Mouse (Mus musculus) embryo, embryonic 9.5 days (tissue): ENCODE data around the gene Cmip.

Experiments
- DNase-seq: peaks from one replicate; pipeline ENCODE4 v3.0.0-alpha.2; 2017; ENCODE audit errors: extremely low spot score

Cmip gene

DNA sequence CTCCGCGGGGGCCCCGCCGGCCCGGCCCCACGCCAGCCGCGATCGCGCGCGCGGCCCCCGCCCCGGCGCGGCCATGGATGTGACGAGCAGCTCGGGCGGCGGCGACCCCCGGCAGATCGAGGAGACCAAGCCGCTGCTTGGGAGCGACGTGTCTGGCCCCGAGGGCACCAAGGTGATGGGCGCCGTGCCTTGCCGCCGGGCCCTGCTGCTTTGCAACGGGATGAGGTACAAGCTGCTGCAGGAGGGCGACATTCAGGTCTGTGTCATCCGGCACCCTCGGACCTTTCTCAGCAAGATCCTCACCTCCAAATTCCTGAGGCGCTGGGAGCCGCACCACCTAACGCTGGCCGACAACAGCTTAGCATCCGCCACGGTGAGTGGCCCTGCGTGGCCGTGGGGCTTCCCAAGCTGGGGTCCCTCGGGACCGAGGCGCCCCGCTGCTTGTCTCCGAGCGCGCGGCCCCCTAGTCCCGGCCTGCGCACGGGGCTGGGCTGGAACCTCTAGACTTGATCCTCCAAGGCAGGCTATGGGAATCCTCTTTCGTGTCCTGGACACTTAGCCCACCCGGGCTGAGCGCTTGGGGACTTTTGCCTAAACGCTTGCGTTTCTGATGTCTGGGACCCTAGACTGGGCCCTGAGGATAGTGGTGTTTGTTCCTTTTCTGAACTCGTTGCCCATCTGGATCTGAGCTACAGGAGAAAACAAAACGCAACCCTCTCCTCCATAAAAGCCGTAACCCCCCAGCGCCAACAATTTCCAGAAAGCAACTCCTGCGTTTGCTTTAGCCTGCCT, at the start of gene Cmip:
Gene Cmip, plus strand, starts transcription at position 36 of the 792 bp plus-strand sequence.
- peak; percentile 60 for DNase-seq

DNA sequence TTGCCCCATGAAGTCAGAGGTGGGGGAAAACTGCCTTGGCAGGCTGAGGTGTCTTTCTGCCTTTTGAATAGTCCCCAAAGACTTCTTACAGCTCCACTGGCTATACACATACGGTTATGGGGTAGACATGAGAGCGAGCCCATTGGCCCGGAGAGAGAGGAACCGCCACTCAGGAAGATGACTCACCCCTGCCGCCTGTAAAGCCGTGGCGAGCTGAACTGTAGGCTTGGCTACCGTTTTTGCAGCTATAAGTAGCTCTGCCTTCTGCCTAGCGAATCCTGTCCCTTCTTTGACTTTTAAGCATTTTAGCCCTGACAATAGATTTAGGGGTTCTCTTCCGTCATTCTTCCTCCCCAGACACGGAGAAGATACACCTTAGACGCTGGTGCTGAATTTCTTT, 47.7 kb upstream of the Cmip start:
- no peak for DNase-seq

DNA sequence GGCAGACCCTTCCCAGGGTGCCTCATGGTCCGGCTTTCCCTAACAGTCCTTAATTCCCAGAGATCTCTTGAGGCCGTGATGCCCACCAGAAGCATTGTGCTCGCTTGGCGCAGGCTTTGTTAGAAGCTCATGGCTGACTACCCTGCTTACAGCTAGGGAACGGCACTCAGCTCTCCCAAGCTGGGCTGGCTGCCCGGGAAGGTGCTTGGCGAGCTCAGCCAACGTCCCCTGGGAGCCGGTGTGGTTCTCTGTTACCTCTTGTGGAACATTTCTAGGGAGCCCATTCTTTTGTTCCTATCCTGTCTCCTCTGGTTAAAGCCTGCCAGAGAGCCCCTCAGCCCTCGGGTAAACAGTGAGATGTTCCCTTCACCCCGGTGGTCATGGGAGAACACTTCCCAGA, 44.8 kb upstream of the Cmip start:
- no peak for DNase-seq

DNA sequence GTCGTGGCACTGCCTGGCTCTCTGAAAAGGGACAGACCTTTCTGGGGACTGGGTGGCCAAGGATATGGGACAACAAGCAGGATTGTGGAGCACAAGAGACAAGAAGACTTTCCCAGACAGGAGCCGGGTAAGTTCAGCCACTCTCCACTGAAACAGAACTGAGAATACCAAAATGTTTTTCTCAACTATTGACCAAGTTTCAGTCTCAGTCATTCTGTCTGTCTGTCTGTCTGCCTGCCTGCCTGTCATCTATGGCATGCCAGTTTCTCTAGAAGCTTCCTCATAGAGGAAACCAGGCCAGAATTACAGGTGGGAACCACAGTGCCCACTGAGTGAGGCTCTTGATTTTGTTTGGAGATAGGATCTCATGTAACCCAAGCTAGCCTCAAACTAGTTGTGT, 39.1 kb upstream of the Cmip start:
- DNase-seq, result no peak

DNA sequence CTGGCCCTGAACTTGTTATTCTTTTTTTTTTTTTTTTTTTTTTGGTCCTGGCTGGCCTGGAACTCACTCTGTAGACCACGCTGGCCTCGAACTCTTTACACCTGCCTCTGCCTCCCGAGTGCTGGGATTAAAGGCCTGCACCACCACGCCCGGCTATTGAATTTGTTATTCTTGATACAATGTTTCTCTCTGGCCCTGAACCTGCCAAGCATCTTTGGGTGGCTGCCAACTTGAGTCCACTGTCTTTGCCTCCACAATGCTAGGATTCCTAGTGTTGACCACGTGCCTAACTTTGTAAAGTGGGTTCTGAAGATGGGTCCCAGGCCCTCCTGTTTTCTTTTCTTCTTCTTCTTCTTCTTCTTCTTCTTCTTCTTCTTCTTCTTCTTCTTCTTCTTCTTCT, 34.5 kb upstream of the Cmip start:
- DNase-seq, result no peak

DNA sequence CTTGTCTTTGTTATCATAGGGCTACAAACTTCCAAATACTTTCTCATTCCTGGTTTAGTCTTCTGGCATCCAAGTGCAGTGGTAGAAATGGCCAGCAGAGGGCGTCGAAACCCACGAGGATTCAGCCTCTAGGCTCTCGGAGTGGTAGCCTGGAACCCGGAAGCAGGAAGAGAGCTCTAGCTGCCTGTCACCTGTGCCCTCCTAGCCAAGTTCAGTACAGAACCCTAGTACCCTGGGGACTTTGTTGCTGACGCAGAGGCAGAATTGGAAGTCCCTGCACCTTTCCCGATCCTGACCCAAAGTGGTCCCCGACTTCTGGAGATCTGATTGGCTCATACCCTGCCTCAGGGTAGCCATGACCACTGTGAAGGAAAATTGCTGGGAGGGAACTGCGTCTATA, 32.2 kb upstream of the Cmip start:
- DNase-seq, result peak; percentile 82

DNA sequence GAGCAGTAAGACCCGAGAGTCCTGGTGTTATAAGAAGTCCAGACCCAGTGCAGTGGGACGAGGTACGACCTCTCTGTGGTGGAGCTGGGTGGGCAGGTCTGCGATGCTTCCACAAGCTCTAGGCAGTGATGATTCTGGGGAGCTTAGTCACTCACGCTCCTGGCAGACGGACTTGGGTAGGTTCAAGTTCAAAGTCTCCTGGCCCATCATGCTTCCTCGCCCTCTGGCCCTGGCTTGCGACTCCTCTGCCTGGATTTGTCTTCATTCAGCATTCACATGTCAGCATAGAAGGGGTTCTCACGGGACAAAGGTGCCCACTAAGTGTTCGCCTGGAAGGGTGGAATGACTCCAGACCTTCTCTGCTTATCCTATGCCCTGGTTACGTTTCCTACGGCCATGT, 30.6 kb upstream of the Cmip start:
- DNase-seq, result no peak

DNA sequence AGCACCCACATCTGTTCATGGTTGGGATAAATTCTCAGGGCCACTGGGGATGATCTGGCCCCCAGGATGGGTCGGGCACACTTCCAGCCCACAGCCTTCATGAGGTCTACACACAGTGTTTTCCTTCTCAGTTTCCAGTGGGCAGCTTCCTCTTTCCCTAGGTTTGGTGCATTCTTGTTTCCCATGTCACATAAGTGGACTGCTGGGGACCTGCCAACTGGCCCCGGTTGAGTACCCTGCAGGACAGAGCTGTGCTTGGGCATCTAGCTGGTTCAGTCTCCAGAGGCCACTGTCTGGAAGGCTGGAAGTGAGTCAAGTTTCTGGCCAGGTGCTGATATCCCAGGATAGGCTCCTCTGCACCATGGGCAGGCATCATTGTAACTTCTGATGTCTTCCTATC, 29.5 kb upstream of the Cmip start:
- DNase-seq, result no peak

DNA sequence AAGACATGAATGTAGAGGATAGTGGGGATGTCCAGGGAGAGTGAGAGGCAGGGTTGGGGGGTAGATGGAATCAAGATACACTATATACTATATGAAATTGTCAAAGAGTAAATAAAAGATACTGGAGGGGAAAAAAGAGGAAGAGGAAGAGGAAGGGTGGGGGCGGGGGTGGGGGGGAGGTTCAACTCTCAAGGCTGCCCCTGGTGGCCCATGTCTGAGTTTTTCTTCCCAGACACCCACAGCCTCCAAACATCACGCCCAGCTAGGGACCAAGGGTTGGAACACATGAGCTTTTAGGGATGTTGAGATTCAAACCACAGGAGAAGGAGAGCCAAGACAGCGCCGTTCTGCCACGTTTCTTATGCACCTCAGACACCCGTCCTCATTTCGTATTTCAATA, 23.7 kb upstream of the Cmip start:
- no peak for DNase-seq

DNA sequence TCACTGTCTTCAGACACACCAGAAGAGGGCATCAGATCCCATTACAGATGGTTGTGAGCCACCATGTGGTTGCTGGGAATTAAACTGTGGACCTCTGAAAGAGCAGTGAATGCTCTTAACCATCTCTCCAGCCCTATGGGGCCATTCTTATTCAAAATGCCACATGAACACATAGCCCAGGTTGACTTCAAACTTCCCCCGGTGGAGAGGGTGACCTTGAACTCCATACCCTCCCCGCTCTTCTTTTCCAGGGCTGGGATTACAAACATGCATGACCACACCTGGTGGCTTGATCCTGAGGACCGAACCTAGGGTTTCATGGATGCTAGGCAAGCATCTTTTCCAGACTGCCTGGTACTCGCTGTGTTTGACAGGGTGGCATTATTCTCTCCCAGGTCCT, 20.3 kb upstream of the Cmip start:
- DNase-seq, result no peak

DNA sequence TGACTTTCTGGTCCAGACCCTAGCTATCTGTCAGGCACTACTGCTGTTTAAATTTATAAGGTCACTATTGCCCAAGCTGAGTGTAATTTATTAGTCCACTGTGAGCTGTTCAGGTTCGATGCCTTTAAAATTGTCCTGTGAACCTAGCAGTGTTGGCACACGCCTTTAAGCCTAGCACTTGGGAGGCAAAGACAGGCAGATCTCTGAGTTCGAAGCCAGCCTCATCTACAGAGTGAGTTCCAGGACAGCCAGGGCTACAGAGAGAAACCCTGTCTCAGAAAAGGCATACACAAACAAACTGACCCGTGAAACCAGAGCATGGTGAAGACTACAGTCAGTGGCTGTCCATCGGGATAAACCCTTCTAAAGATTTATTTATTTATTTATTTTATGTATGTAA, 16.5 kb upstream of the Cmip start:
- no peak for DNase-seq

DNA sequence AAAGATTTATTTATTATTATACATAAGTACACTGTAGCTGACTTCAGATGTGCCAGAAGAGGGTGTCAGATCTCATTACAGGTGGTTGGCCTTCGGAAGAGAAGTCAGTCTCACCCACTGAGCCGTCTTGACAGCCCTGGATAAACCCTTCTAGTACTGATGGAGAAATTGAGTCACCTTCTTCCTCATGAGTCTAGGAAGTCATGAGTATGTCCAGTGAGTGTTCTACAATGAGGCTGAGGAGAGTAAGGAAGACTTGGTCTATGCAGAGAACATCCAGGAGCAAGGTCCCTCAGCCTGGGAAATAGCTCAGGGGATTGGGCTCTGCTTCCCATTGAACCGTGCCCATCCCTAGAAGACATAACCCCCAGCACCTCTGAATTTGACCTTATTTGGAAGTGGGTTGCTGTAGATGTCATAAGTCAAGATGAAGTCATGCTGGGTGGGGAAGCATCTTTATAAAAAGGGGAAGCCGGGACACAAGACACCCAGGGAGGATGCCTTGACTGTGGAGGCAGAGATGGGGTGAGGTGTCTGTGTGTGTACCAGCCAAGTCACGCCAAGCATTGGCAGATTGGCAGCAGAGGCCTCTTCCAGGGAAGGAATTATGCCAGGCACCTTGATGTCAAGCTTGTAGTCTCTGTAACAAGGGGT, 15.9 kb upstream of the Cmip start:
- no peak for DNase-seq

DNA sequence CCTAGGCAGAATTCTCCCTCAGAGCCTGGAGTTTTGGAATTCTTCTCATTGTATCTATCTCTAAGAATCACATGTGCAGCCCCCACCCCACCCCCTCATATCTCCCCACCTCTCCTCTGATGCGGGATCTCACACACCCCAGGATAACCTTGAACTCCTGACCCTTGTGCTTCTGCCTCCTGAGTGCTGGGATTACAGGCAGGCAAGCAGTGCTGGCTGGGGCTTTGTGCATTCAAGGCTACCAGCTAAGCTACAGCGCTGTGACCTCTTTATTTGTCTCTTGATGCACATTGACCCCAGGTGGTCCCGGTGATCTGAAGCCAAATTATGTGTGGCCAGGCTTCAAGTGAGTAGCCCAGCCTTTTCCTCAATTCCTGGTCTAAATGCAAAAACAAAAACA, 15.0 kb upstream of the Cmip start:
- no peak for DNase-seq

DNA sequence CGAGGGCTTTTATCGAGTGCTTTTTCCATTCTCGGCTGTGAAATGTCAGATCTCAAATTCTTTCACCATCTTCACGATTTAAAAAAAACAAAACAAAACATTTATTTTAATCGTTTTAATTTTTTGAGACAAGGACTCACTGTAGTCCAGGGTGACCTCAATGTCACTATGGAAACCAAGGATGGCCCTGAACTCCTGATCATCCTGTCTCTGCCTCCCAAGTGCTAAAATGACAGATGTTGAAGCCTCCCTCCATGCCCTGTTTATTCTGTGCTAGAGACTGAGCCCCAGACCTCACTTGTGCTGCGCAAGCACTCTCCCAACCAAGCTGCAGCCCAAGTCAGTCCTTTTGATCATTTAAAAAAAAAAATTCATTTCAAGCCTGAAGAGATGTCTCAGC, 14.6 kb upstream of the Cmip start:
- no peak for DNase-seq

DNA sequence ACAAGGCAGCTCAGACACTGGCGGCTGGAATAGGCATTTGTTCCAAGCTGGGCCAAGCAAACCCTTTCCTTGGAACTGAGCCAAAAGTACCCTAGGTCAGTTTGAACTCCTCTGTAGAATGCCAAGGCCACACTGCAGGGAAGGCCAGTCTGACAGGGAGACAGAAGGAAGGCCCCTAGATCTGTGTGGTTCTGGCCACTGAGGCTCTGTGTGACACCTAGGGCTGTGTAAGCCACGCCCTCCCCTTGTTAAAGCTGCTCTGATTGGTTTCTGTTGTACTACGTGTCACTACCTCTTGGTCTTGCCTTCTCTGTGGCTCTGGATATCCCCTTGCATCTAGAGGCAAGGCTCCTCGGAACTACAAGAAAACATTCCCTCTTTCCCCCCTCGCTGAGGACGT, 12.3 kb upstream of the Cmip start:
- DNase-seq, result no peak

DNA sequence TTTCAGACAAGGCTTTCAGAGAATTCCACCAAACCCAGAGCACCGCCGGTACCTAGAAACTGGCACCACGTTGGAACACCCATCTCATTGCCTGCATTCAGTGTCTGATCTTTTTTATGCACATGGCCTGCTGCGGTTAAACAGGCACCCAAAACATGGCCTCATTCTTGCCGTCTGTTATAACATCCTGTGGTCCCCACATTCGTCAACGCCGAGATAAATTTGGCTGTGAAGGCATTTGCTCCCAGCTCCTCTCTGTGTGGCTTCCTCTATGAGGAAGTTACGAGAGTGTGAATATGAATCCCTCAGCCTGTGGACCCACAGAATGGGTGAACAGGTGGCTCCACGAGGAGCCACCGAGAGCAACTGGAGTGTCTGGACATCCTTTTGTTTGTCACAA, 8.5 kb upstream of the Cmip start:
- DNase-seq, result no peak

DNA sequence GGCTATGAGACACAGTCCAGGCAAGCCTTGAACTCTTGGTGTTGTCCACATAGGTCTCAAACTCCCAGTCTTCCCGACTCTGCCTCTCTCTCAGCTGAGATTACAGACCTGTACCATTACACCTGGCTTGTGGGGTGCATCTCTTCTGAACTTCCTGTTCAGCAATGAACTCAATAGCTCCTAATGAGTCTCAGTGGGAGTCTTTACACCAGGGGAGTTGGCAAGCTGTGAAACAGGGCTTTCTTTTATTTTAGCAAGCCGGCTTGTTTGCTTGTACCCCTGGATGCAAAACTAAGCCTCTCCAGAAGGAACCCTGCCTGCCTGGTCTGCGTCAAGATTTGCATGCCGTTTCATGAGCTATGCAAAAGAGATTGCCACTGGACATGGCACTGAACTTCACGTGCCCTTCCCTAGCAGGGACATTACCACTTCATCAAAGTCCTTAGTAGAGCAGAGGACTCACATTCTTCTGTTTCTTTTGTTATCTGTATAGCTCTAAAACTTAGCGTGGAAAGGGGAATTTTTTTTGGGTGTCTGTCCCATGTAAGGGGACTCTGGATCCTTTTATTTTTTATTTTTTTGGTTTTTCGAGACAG, 5.7 kb upstream of the Cmip start:
- DNase-seq, result no peak

DNA sequence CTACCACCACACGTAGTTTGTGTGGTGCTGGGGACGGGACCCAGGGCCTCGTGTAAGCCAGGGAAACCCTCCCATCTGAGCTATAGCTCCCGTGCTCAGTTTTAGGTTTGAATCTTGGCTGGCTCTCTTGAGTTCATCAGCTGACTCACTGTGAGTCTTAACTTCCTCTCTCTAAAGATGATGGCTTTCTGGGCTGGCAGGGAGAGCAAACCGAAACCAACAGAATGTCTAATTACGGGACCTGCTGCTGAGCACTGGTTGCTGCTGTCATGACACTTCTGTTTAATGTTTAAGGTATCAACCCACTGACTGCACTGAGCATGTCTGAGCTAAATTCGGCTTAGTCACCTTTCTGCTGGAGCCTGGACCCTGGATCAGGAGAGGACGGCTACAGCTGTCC, 4.2 kb upstream of the Cmip start:
- DNase-seq, result no peak

DNA sequence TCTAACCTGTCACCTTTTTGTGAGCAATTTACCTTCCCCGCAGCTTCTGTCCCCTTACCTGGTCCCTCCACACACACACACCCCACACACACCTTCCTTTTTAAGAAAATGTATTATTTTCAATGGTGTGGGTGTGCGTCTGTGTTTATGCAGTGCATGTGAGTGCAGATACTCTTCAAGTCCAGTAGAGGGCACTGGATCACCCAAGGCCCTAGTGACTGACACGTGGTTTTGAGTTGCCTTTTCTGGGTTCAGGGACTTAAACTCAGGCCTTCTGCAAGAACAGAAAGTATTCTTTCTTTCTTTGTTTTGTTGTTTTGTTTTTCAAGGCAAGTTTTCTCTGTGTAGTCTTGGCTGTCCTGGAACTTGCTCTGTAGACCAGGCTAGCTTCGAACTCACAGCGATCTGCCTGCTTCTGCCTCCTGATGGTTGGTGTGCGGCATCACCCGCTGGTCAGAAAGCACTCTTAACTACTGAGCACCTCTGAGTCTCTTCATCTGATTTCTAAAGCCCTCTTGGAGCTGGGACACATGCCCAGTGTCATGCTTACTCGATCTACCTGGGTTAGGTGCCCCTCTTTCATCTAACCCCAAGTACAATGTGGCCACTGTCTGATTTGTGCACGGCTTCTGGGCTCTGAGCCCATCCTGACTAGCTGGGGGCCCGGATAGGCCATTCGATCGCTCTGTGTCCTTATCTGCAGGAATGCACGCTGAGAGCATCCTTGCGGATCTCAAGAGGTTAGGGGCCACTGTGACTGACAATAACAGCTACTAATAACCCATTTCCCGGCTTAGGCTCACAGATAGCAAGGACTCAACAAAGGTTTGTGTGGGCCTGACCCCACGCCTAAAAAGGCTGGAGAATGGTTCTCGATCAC, 3.2 kb upstream of the Cmip start:
- no peak for DNase-seq

DNA sequence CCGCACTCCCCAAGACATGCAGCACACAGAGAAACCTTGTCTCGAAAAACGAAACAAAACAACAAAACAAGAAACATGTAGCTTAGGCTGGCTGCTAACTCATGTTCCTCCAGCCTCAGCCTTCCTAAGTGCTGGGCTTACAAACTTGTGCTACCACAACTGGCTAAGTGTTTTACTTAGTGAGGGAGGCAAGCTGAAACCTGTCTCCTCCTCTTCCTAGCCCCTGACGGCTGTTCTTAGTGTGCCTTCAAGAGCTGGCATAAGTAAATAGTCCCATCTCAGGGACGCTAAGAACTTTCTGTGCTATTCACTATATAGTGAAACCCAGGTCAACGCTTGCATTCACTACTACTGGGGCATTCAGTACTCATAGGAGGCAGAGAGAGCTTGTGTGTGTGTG, 2.4 kb upstream of the Cmip start:
- DNase-seq, result no peak

DNA sequence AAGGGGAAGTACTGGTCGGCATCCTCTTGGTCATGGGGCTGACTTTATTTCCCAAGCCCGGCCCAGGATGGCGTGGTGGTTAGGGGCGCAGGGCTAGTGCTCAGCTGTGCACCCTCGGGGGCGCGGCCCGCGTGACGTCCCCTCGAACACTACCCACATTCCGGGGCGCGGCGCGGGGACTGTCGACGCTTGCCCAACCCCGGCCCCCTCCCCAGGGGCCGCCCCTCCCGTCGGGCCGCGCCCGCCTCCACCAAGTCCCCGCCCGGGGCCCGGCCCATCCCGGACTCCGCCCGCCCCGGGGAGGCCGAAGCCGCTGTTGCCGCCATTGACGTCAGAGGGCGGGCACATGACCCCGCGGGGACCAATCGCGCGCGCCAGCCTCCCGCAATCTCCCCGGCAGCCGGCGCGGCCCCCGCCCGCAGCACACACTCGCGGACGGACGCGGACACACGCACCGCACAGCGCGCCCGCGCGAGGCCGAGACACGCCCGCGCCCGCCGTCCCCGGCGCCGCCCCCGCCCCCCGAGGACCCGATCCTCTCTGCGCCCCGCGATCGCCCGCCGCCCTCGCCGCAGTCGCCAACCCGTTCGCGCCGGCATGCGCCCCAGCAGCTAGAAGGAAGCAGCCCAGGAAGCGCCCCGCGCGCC, 449 bp upstream of the Cmip start:
- peak; percentile 91 for DNase-seq
